Mouse (Mus musculus) E14TG2a.4 (cell line): ENCODE data around the gene Sh2d7.

ENCODE experiments used
- CTCF ChIP-seq: conservative IDR thresholded peaks from 2 replicates; pipeline ENCODE4 v1.5.1; 2014; ENCODE audit warnings: low read length
- NANOG ChIP-seq: IDR thresholded peaks from 2 replicates; pipeline ENCODE4 v1.6.1; 2014; ENCODE audit warnings: borderline replicate concordance, low read length, mixed read lengths

DNA sequence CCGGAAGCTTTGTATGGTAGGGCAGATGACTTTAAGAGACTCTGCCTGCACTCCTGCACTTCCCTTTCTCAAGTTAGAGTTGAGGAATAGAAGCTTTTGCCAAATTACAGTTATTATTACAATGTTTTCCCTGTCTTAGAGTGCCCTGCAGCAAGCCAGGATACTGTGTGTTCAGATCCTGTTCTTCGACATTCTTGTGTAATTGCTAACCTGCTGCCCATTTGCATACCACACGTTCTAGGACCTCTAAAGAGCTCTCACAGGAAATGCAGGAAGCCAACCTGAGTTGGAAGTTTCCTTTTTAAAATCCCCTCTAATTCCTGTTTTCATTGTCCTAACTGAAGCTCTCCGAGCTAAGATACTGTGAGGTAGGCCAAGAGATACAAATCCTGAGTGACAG is 28.2 kb downstream of the Sh2d7 start:
- no peak for TF ChIP-seq CTCF
- no peak for TF ChIP-seq NANOG
